Mouse (Mus musculus): ENCODE results near the gene Jsrp1. TPM values are rescaled to one million over a fixed set of nuclear protein-coding genes. Genes with fewer than 3 reads are reported as not detected.
"Not testable (repeated sequence)": the region's sequence is repeated elsewhere in the genome, so short reads cannot be mapped to it uniquely, and the experiment has no call there.

Gene Jsrp1
- total RNA-seq, 2 experiments from 2014 or later, result 1.9 to 2.5 TPM

DNA sequence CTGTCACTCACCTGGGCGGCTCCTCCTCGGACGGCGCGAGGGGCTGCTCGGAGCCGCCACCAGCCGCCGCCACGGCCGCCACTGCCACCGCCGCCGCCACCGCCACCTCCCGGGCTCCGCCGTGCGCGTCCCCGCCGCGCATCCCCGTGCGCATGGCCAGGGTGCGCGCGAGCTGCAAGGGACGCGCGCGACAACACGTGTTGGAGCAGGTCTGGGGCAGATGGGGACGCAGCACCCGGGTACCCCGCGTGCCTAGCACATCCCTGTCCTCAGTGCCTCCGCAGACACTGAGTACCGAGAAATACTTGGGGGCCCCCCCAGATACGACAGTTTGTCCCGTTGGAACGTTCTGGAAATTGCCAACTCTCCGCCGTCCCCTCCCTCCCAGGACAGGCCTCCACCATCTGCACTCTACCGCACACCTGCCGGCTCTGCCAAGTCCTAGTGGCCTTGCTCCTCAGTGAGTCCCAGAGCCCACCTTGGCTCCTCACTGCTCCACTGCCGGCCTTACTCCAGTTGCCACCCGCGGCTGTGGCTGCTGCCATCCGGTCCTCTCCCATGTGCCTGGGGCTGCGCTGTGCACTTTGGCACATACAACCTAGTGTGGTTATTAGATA is 30.7 kb upstream of the Jsrp1 start, which contains the start of gene Lingo3:
Gene Lingo3, minus strand, starts transcription at position 109 of the 617 bp plus-strand sequence.
- DNase-seq (ENCODE audit: low spot score in 2 of 2), result peak in 1 of 2 experiments; percentile 71
- no peak for TF ChIP-seq CTCF (conservative IDR thresholded peaks at IDR 0.05)
- H3K27ac ChIP-seq, result peak within 1 kb of the TSS; percentile 85
- peak within 1 kb of the TSS; percentile 60 for H3K4me3 ChIP-seq

- H3K27ac ChIP-seq, result peak overlapping the region; percentile 85
- DNase-seq (ENCODE audit: low spot score in 2 of 2), result no peak
- H3K4me3 ChIP-seq, result peak overlapping the region; percentile 60
- TF ChIP-seq CTCF (conservative IDR thresholded peaks at IDR 0.05), result no peak
Observed at GRCm38 (mm10) chr10:80843087-80843930, 30.0 kb upstream of the Jsrp1 start.

GRCm38 (mm10) chr10:80842334-80842733 is 29.0 kb upstream of the Jsrp1 start:
- DNase-seq (ENCODE audit: low spot score in 2 of 2), result peak in 1 of 2 experiments; percentile 63
- Histone ChIP-seq H3K4me3 (peak overlapping the region; percentile 60), H3K27ac (peak overlapping the region; percentile 85)
- no peak for TF ChIP-seq CTCF (conservative IDR thresholded peaks at IDR 0.05)

- H3K27ac ChIP-seq, result peak overlapping the region; percentile 85; the same call in 1 of the 2 replicates
- no peak for DNase-seq (ENCODE audit: low spot score in 2 of 2)
- no peak for TF ChIP-seq CTCF (conservative IDR thresholded peaks at IDR 0.05)
- H3K4me3 ChIP-seq, result peak overlapping the region; percentile 60; the same call in 1 of the 2 replicates
Observed at GRCm38 (mm10) chr10:80841685-80842084, 28.4 kb upstream of the Jsrp1 start.

GRCm38 (mm10) chr10:80839848-80840247 is 26.6 kb upstream of the Jsrp1 start:
- H3K27ac ChIP-seq, result no peak overlapping the region
- no peak overlapping the region for H3K4me3 ChIP-seq
- DNase-seq (ENCODE audit: low spot score in 2 of 2), result no peak
- no peak for TF ChIP-seq CTCF (conservative IDR thresholded peaks at IDR 0.05)

DNA sequence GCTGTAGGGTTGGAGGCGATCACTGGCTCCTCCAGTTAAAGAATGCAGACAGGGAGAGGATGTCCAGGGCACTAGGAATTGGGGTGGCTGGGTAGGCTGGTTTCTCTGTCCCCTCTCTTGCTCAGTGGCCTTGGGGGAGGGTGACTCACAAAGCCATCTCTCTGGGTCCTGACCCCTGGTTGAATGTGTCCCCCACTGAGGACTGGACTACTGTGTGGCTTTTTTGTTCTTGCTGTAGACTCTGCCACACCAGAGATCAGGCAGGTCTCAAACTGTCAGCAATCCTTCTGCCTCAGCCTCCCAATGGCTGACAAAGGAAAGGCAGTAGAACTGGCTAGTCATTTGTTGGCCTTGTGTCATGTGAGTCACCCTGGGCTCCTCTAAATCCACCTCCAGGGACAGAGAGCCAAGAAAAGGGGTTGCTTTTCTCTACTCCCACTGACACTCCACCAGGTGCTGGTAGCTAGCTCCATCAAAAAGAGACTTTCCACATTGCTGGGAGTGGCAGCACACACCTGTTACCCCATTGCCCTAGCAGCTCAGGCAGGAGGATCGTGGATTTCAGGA is 25.1 kb upstream of the Jsrp1 start:
- no peak overlapping the region for H3K4me3 ChIP-seq
- 0 out of 2 replicates have a peak overlapping the region, but pooled peaks have one; percentile 37 for H3K27ac ChIP-seq
- no peak for TF ChIP-seq CTCF (conservative IDR thresholded peaks at IDR 0.05)
- no peak for DNase-seq (ENCODE audit: low spot score in 2 of 2)

DNA sequence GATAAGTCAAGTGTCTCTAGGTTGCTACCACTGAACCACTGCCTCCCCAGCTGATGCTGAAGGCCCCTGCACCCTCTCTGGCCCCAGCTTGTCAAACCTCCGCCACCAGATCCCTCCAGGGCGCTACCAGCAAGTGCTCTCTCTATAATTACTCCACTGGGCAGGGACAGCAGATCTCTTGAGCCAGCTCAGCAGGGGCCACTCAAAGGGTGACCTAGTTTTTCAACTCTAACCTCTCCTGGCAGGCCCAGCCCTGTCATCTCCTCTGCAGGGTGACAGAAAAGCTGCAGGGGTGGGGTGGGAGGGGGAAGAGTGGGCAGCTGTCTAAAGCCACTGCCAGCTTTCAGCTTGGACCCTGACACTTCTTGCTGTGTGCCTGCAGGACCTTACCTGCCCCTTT is 24.5 kb upstream of the Jsrp1 start:
- peak overlapping the region; percentile 37; the same call in 1 of the 2 replicates for H3K27ac ChIP-seq
- no peak for DNase-seq (ENCODE audit: low spot score in 2 of 2)
- no peak overlapping the region for H3K4me3 ChIP-seq
- TF ChIP-seq CTCF (conservative IDR thresholded peaks at IDR 0.05), result no peak

DNA sequence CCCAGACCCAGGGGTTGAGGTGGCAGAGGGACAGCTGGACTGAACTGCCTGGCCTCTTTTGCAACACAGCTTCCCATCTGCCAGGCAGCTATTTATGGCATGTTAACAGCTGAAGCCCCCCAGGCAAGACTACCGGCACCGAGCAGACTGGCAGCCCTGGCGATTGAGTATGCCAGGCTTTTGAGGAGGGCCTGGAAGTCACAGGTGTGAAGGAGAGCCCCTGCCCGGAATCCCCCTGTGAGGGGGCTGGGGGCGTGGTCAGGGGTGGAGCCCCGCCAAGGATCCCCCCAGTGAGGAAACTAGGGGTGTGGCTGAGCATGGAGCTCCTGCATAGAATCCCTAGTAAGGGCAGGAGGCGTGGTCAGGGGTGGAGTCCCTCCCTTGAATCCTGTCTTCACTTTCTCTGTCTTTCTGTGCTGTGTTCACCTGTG is 23.7 kb upstream of the Jsrp1 start:
- peak overlapping the region; percentile 37; the same call in 1 of the 2 replicates for H3K27ac ChIP-seq
- no peak for DNase-seq (ENCODE audit: low spot score in 2 of 2)
- no peak overlapping the region for H3K4me3 ChIP-seq
- TF ChIP-seq CTCF (conservative IDR thresholded peaks at IDR 0.05), result no peak

GRCm38 (mm10) chr10:80835617-80836016 is 22.3 kb upstream of the Jsrp1 start:
- Histone ChIP-seq H3K4me3 (no peak overlapping the region), H3K27ac (no peak overlapping the region)
- no peak for TF ChIP-seq CTCF (conservative IDR thresholded peaks at IDR 0.05)
- no peak for DNase-seq (ENCODE audit: low spot score in 2 of 2)

GRCm38 (mm10) chr10:80832818-80833217 is 19.5 kb upstream of the Jsrp1 start:
- no peak for DNase-seq (ENCODE audit: low spot score in 2 of 2)
- no peak overlapping the region for H3K27ac ChIP-seq
- no peak for TF ChIP-seq CTCF (conservative IDR thresholded peaks at IDR 0.05)
- H3K4me3 ChIP-seq, result no peak overlapping the region

DNA sequence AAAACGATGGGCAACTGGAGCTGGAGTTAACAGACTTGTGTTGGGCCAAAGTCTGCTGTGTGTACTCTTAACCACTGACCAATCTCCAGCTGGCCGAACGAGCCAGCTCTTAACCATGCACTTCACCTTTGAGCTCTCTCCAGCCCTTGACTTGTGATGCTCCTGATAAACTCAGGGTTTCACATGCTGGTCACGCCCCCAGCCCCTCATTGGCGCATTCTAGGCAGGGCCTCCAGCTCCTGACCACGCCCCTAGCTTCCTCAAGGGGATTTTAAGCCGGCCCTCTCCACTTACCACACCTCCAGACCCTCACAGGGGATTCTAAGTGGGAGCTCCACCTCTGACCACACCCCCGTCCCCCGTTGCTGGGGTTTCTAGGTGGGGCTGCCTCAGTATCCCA is 17.8 kb upstream of the Jsrp1 start:
- no peak overlapping the region for H3K27ac ChIP-seq
- no peak overlapping the region for H3K4me3 ChIP-seq
- DNase-seq (ENCODE audit: low spot score in 2 of 2), result no peak
- no peak for TF ChIP-seq CTCF (conservative IDR thresholded peaks at IDR 0.05)

DNA sequence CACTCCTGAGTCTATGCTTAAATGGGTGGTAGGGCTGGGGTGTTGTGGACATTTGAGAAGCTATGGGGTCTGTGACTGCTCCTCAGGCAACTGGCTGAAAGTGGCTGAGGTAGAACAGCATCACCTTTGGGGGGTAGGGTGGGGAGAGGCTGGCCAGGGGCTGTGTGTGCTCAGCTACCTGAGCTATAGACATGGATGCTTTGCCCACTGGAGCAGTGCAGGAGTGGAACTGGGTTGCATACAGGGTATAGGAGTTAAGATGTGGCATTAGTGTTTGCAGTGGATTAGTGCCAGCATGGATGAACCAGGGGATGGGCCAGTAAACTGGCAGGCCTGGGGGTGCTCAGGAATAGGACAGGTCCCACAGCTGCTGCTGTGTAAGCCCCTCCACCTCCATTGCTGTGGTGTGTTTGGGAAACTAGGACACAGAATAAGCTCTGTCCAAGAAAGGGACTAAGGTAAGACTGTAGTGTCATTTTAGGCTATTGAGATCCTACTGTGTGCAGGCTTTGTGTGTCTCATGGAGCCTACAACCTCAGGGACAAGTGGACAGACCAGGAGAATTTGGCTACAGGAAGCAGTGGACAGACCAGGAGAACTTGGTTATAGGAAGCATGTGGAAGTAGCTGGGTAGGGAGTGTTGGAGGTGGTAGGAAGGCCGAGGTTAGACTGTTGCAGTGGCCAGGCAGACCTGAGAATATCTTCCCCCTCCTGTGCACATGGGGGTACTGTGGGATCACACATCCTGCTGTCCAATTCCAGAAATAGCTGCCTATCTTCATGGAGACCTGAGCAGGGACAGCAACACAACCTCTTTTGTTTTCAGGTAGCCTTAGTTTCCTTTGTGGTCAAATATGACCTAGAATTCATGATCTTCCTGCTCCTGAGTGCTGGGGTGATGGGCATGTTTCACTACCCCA is 16.3 kb upstream of the Jsrp1 start:
- no peak overlapping the region for H3K4me3 ChIP-seq
- H3K27ac ChIP-seq, result no peak overlapping the region
- no peak for TF ChIP-seq CTCF (conservative IDR thresholded peaks at IDR 0.05)
- no peak for DNase-seq (ENCODE audit: low spot score in 2 of 2)

- peak overlapping the region; percentile 96; the same call in 1 of the 2 replicates for H3K4me3 ChIP-seq
- H3K27ac ChIP-seq; DNase-seq (ENCODE audit: low spot score in 2 of 2): not testable (repeated sequence)
Observed at GRCm38 (mm10) chr10:80828587-80828986, 15.3 kb upstream of the Jsrp1 start.

Measured in layer of hippocampus, adult 2 months (tissue).